Mouse (Mus musculus): ENCODE measurements around the gene Clcn6.

DNA sequence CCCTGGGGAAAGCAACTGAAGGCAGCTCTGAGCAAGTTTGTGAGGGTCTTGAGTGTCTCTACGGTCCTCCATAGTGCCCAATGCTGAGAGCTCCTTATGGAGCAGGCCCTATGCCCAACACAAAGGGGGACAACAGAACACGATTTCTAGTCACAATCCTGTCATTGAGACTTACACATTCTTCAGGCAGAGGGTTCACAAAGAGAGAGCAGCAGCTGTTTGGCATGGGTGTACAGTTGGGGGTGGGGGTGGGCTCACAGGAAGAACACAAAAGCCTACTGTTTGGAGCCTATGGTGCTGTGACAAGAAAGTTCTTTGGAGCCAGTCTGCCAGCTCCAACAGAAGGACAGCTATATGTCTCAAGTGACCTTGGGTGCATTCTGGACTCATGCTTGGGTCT, 20.2 kb downstream of the Clcn6 start:
- TF ChIP-seq POLR2A (IDR thresholded peaks at IDR 0.05; ENCODE audit: low read depth, low read length) (no peak), CTCF (IDR thresholded peaks at IDR 0.05; ENCODE audit: extremely low read depth, insufficient read length, insufficient replicate concordance, low read depth, low read length) (no peak)

Measured in small intestine, adult 2 months (tissue).